Mouse (Mus musculus) heart, embryonic 14.5 days (tissue): ENCODE data around the gene Hip1r. TPM values are rescaled to one million over a fixed set of nuclear protein-coding genes. Genes with fewer than 3 reads are reported as not detected.
"Not testable (repeated sequence)": the region's sequence is repeated elsewhere in the genome, so short reads cannot be mapped to it uniquely, and the experiment has no call there.

Source experiments
- ATAC-seq: fragments of 200-750 bp; cut with Nextera tagmentation; 2 replicates; pipeline ENCODE4 v1.8.0; 2017; ENCODE audit warnings: low read depth, moderate TSS enrichment; ENCODE audit not compliant: insufficient number of reproducible peaks, insufficient read depth, low FRiP score
- H3K27ac ChIP-seq, 2 experiments: fragments of 200-500 bp in 1 of 2; fragments of 300-500 bp in 1 of 2; sonication (generic) in 1 of 2; replicated peaks in 1 of 2; 2 replicates each; pipeline ENCODE4 v1.5.1; 2012 to 2014; ENCODE audit warnings: low read depth in 2 of 2, low read length in 2 of 2, control low read depth in 1 of 2, mild to moderate bottlenecking in 1 of 2, mixed read lengths in 1 of 2; ENCODE audit not compliant: control insufficient read depth in 1 of 2, insufficient read depth in 1 of 2
- H3K27me3 ChIP-seq: fragments of 300-500 bp; sonication (generic); 2 replicates; pipeline ENCODE4 v1.6.1; 2014; ENCODE audit warnings: mild to moderate bottlenecking, low read length, control low read depth; ENCODE audit not compliant: control insufficient read depth, insufficient read depth
- H3K36me3 ChIP-seq: fragments of 300-500 bp; sonication (generic); 2 replicates; pipeline ENCODE4 v1.6.1; 2014; ENCODE audit warnings: mild to moderate bottlenecking, control low read depth, low read length, mixed read lengths; ENCODE audit not compliant: control insufficient read depth, insufficient read depth
- H3K4me1 ChIP-seq, 2 experiments: fragments of 200-500 bp in 1 of 2; fragments of 300-500 bp in 1 of 2; sonication (generic) in 1 of 2; 2 replicates each; pipeline ENCODE4 v1.6.1; 2012 to 2014; ENCODE audit warnings: low read length in 2 of 2, control low read depth in 1 of 2, mixed read lengths in 1 of 2; ENCODE audit not compliant: control insufficient read depth in 2 of 2, insufficient read depth in 2 of 2
- H3K4me2 ChIP-seq: fragments of 300-500 bp; sonication (generic); 2 replicates; pipeline ENCODE4 v1.6.1; 2014; ENCODE audit warnings: mild to moderate bottlenecking, low read length
- H3K4me3 ChIP-seq, 2 experiments: fragments of 200-500 bp in 1 of 2; fragments of 300-500 bp in 1 of 2; sonication (generic) in 1 of 2; 2 replicates each; pipeline ENCODE4 v1.5.1; 2012 to 2014; ENCODE audit warnings: low read length in 2 of 2, mild to moderate bottlenecking in 2 of 2, control low read depth in 1 of 2, low read depth in 1 of 2, moderate library complexity in 1 of 2; ENCODE audit not compliant: control insufficient read depth in 1 of 2, insufficient read depth in 1 of 2
- H3K9ac ChIP-seq: fragments of 300-500 bp; sonication (generic); 2 replicates; pipeline ENCODE4 v1.6.1; 2014; ENCODE audit warnings: mild to moderate bottlenecking, low read length
- H3K9me3 ChIP-seq: fragments of 300-500 bp; sonication (generic); 2 replicates; pipeline ENCODE4 v1.6.1; 2016; ENCODE audit warnings: low read length, control low read depth; ENCODE audit not compliant: control insufficient read depth
- WGBS: fragments of 180-500 bp; shearing (Covaris S2); extraction: QIAGEN DNeasy Blood & Tissue Kit; methylation state at CpG from one replicate; pipeline ENCODE4 v1.1.7; 2014; 5-methylcytosine and 5-hydroxymethylcytosine counted together
- microRNA-seq: library from miRNA; unstranded; fragments of <30 nt; microRNA quantifications from one replicate; pipeline ENCODE4, GENCODE M21; 2016
- polyA plus RNA-seq: library from polyadenylated mRNA; unstranded; fragments of >200 nt; fragmentation: Nextera tagmentation; extraction: Ambion mirVana; gene quantifications from 2 replicates; pipeline ENCODE4 v1.2.1, GENCODE M21; 2014

Hip1r gene
- polyA plus RNA-seq, 1 experiment from 2014 or later = 5.3 TPM

DNA sequence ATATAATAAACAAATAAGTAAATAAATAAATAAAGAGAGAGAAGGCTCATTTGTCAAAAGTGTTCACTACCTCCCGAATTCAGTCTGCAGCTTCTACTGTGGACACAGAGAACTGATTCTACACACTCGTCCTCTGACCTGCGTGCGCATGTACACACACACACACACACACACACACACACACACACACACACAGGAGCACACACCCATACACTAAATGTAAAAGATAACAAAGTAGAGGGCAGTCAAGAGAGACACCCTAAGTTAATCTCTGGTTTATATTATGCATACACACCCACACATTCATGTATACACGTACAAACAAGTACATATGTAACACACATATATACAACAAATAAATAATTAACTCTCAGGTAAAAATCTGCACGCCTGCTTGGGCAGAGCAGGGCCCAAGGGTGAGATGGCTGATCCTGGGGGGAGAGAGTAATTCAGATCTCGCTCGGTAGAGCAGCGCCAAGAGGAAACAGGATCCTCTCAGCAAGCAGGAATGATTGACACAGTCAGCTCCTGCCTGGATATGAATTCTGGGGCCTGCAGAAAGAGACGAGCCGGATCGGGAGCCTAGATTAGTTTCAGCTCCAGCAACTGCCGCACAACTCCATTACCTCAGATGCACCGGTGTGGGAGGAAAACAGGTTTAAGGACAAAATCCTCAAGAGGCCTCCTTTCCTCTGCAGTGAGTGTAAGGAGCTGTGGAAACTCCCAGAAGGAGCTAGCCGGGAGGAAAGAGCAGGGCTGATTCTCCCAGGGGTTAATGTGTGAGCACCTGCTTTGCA lies 76.0 kb downstream of the Hip1r start:
- Histone ChIP-seq H3K9me3 (no peaks in the 10 kb centered on the region), H3K9ac (peak overlapping the region; percentile 61), H3K4me2 (peak overlapping the region; percentile 14), H3K27ac (peak overlapping the region; percentile 15 to 64), H3K4me3 (no peak overlapping the region), H3K36me3 (no peaks in the 10 kb centered on the region), H3K4me1 (peaks cover 26 to 39% of the 10 kb centered on the region in 2 experiments), H3K27me3 (no peaks in the 10 kb centered on the region)
- ATAC-seq = no peak
- 46% methylated on average over 15 of the region's 15 CpGs for WGBS

DNA sequence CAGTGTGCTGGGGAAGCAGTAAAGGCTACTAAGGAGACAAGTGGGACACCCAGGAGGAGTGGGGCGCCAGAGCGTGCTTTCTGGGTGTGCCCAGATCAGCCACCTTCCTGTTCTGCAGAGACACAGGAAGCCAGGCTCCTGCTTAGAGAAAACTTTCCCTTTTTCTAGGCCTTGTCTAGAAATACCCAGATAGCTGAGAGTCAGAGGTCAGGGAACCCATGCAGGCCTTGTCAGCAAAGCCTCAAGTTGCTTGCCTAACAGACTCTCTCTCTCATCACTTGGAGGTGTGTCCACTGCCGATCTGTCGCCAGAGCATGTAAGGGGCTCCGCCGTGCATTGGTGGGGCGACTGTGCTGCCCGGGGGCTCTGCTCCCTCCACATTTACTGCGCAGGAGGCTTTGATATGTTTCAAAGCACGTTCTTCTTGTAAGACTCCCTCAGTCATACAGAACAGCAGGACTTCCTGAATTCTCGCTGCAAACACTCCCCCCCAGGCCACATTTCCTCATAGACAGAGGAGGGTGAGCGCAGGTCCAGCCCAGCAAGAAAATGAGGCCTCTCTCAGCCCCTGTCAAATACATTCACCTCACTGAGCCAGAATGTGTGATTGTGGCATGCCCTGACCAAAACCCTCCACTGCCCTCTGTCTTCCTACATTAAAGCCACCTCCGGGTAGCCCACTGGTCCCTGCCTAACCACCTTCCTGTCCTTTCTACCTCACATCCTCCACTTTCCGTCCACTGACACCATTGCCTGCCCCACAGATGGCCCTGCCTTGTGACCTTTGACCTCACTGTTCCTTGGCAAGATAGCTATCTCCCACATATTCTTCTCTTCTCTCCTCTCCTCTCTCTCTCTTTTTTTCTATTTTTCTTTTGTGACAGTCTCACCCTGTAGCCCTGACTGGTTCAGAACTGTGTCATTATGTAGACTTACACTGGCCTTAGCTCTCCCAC lies 76.9 kb downstream of the Hip1r start:
- H3K4me1 ChIP-seq = peaks cover 22 to 35% of the 10 kb centered on the region in 2 experiments
- H3K4me3 ChIP-seq = no peak overlapping the region
- ATAC-seq = no peak
- H3K9ac ChIP-seq = peak overlapping the region; percentile 61
- H3K4me2 ChIP-seq = peak overlapping the region; percentile 14
- WGBS = 22% methylated on average over 14 of the region's 14 CpGs
- H3K9me3 ChIP-seq = no peaks in the 10 kb centered on the region
- H3K27me3 ChIP-seq = no peaks in the 10 kb centered on the region
- H3K36me3 ChIP-seq = no peaks in the 10 kb centered on the region
- peak overlapping the region; percentile 15 to 64 for H3K27ac ChIP-seq

DNA sequence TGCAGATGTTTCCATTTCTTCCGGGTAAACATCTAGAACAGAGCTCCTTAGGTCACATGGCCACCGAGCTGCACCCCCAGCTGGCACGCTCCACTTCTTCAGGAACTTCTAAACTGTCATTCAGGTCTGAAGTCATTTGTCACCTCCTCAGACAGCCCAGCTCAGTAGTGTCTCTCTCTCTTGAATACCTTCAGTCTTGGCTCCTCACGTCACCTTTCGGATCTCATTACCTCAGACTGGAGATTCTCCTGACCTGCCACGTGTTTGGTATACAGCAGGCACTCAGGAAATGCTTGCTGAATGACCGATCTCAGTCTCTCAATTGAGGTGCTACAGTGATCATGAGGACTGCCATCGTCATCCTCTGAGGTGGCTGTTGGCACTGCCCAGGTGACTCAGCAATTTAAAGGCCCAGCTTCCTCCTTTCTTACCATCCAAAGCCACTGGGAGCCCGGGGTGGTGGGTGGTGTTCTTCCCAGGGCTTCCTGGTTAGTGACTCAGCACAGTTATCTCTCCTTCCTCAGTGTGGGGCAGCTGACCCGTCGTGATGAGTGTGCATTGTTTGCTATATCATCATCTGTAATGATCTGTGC lies 78.6 kb downstream of the Hip1r start:
- Histone ChIP-seq H3K9me3 (peaks cover 3% of the 10 kb centered on the region; the same call in 1 of the 2 replicates), H3K4me1 (peaks cover 15 to 26% of the 10 kb centered on the region in 2 experiments), H3K9ac (no peak overlapping the region), H3K4me3 (no peak overlapping the region), H3K36me3 (no peaks in the 10 kb centered on the region), H3K27me3 (no peaks in the 10 kb centered on the region), H3K27ac (no peak overlapping the region), H3K4me2 (no peak overlapping the region)
- 0 out of 2 replicates have a peak, but pooled peaks have one; percentile 40 for ATAC-seq
- WGBS = 60% methylated on average over 11 of the region's 11 CpGs

DNA sequence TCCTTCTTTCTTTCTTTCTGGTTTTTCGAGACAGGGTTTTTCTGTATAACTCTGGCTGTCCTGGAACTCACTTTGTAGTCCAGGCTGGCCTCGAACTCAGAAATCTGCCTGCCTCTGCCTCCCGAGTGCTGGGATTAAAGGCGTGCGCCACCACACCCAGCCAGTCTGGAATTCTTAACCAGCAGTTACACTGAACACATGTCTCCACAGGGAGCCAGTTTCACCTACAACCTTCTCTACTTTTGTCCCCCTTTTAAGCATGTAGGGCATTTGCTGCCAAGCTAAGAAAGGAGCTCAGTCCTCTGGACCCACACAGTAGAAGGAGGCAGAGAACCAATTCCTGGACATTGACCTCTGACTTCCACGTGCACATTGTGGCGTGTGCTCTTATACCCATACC lies 79.2 kb downstream of the Hip1r start:
- not testable (repeated sequence) for H3K36me3 ChIP-seq
- WGBS = 91% methylated on average over 7 of the region's 7 CpGs

More for the DNA sequence above, 79.2 kb downstream of the Hip1r start:
- not testable (repeated sequence) for H3K9ac ChIP-seq, ATAC-seq, H3K4me2 ChIP-seq, H3K4me3 ChIP-seq, H3K27ac ChIP-seq, H3K9me3 ChIP-seq, H3K27me3 ChIP-seq
- peaks cover 13 to 20% of the 10 kb centered on the region in 2 experiments for H3K4me1 ChIP-seq

Small RNA genes lying within 50 kb of the gene (microRNA-seq; reads per million reads assigned to microRNA genes)
- not detected for gene Mir7032

Other genes with a start within 250 kb of the Hip1r start
- gene Rsrc2, start 224.2 kb upstream of the Hip1r start, polyA plus RNA-seq = 77.3 and 80.5 TPM in 2 replicates
- gene Kntc1, start 223.9 kb upstream of the Hip1r start, polyA plus RNA-seq = 19.4 and 23.1 TPM in 2 replicates
- gene Hcar2, start 108.1 kb upstream of the Hip1r start, polyA plus RNA-seq = not detected in 2 replicates
- gene Hcar1, start 93.6 kb upstream of the Hip1r start, polyA plus RNA-seq = 0.32 TPM in 1 of 2 replicates, not detected in the other
- gene Denr, start 66.5 kb upstream of the Hip1r start, polyA plus RNA-seq = 89.2 and 89.5 TPM in 2 replicates
- gene Gm43518, start 46.2 kb upstream of the Hip1r start, polyA plus RNA-seq = 1.4 and 2.8 TPM in 2 replicates
- gene Ccdc62, start 42.9 kb upstream of the Hip1r start, polyA plus RNA-seq = 5.1 and 6.2 TPM in 2 replicates
- 47.6 and 47.7 TPM in 2 replicates for gene Vps37b, start 58.6 kb downstream of the Hip1r start, polyA plus RNA-seq
- gene Abcb9, start 122.2 kb downstream of the Hip1r start, polyA plus RNA-seq = 0.81 and 0.97 TPM in 2 replicates
- gene Ogfod2, start 138.7 kb downstream of the Hip1r start, polyA plus RNA-seq = 15.0 and 15.6 TPM in 2 replicates
- gene Arl6ip4, start 142.5 kb downstream of the Hip1r start, polyA plus RNA-seq = 63.0 and 66.2 TPM in 2 replicates